Mouse (Mus musculus) hindbrain, embryonic 16.5 days (tissue): ENCODE data around the gene Cib4. TPM values are rescaled to one million over a fixed set of nuclear protein-coding genes. Genes with fewer than 3 reads are reported as not detected.
A peak's percentile ranks its signal among the peaks of the same experiment; 100 is the strongest.

Experiments used
- ATAC-seq: fragments of 200-750 bp; cut with Nextera tagmentation; 2 replicates; pipeline ENCODE4 v1.8.0; 2017; ENCODE audit warnings: moderate TSS enrichment, moderate library complexity
- H3K27ac ChIP-seq: fragments of 300-500 bp; sonication (generic); 2 replicates; pipeline ENCODE4 v1.5.1; 2014; ENCODE audit warnings: low read depth, mild to moderate bottlenecking, control low read depth, low read length, moderate library complexity
- H3K27me3 ChIP-seq: fragments of 300-500 bp; sonication (generic); replicated peaks from 2 replicates; pipeline ENCODE4 v1.6.1; 2014; ENCODE audit warnings: low read length; ENCODE audit not compliant: control insufficient read depth, insufficient read depth
- H3K36me3 ChIP-seq: fragments of 300-500 bp; sonication (generic); 2 replicates; pipeline ENCODE4 v1.6.1; 2014; ENCODE audit warnings: mild to moderate bottlenecking, low read length, moderate library complexity, mixed read lengths; ENCODE audit not compliant: control insufficient read depth, insufficient read depth
- H3K4me1 ChIP-seq: fragments of 300-500 bp; sonication (generic); 2 replicates; pipeline ENCODE4 v1.6.1; 2014; ENCODE audit warnings: low read depth, low read length; ENCODE audit not compliant: control insufficient read depth, insufficient read depth
- H3K4me2 ChIP-seq: fragments of 300-500 bp; sonication (generic); 2 replicates; pipeline ENCODE4 v1.6.1; 2014; ENCODE audit warnings: mild to moderate bottlenecking, low read length, control low read depth, moderate library complexity
- H3K4me3 ChIP-seq: fragments of 300-500 bp; sonication (generic); 2 replicates; pipeline ENCODE4 v1.5.1; 2014; ENCODE audit warnings: mild to moderate bottlenecking, low read length, control low read depth, moderate library complexity
- H3K9ac ChIP-seq: fragments of 300-500 bp; sonication (generic); 2 replicates; pipeline ENCODE4 v1.6.1; 2014; ENCODE audit warnings: low read depth, mild to moderate bottlenecking, control low read depth, low read length, moderate library complexity
- H3K9me3 ChIP-seq: fragments of 300-500 bp; sonication (generic); 2 replicates; pipeline ENCODE4 v1.6.1; 2014; ENCODE audit warnings: mild to moderate bottlenecking, low read length, moderate library complexity; ENCODE audit not compliant: control insufficient read depth
- WGBS: fragments of 180-500 bp; shearing (Covaris S2); extraction: QIAGEN DNeasy Blood & Tissue Kit; methylation state at CpG from one replicate; pipeline ENCODE4 v1.1.7; 2014; 5-methylcytosine and 5-hydroxymethylcytosine counted together
- polyA plus RNA-seq: library from polyadenylated mRNA; unstranded; fragments of >200 nt; fragmentation: Nextera tagmentation; extraction: Ambion mirVana; gene quantifications from 2 replicates; pipeline ENCODE4 v1.2.1, GENCODE M21; 2015

The Cib4 gene
- not detected in 2 replicates for polyA plus RNA-seq

DNA sequence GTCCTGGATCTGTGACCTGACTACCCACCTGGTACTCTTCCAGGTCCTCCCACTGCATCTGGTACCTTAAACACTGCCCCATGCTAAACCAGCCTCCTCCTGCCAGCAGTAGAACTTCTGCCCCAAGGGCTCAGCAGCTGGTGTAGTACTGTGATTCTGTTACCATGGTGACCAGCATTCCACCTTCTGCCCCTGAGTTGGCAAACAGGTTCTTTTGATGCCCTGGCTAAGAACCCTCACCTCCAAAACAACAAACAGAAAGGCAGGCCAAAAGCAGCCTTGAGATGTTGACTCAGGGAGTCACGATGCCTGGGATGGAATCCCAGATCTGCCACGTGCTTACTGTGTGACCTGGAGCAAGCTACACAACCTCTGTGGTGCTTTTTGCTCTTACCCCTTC, at the start of gene Cib4:
Gene Cib4 (minus strand): TSS at position 139 of the 400 bp plus-strand sequence.
- Histone ChIP-seq H3K4me3 (no peak within 1 kb of the TSS), H3K4me2 (no peak within 1 kb of the TSS), H3K27ac (no peak within 1 kb of the TSS), H3K9me3 (no peaks in the 10 kb centered on the region), H3K27me3 (no peaks in the 10 kb centered on the region), H3K9ac (no peak within 1 kb of the TSS), H3K4me1 (no peaks in the 10 kb centered on the region; the same call in 1 of the 2 replicates), H3K36me3 (no peaks in the 10 kb centered on the region)
- no peak for ATAC-seq
- 62% methylated on average over 2 of the region's 2 CpGs for WGBS

DNA sequence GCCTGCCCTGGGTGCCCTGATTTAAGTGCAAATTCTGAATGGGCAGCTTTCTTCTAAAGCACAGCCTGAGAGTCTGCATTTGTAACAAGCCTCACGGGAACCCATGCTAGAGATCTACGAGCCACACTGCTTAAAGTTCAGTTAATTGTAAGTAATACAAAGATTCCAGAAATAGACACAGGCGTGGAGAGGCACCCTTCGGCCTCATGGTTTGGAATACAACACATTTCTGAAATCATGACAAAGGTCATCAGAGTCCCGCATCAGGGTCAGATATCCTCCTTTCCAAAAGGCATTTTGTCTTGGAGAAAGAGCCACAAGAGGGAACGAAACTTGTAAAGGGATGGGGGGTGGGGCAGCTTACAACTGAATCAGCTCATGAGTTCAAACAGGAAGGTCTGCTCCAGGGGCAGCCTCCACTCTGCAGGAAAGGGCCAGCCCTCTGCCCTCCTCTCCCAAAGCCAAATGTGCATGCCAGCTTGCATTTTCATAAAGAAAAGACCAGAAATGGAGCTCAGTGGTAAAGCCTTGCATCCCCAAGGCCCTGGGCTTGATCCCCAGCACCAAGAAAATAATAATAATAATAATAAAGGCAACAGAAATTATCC, 49.4 kb upstream of the Cib4 start:
- H3K9ac ChIP-seq, result no peak overlapping the region
- no peaks in the 10 kb centered on the region for H3K27me3 ChIP-seq
- H3K4me1 ChIP-seq, result peaks cover 21% of the 10 kb centered on the region
- no peak overlapping the region for H3K4me3 ChIP-seq
- 41% methylated on average over 6 of the region's 6 CpGs for WGBS
- no peak overlapping the region for H3K4me2 ChIP-seq
- H3K9me3 ChIP-seq, result no peaks in the 10 kb centered on the region
- no peak for ATAC-seq
- H3K36me3 ChIP-seq, result no peaks in the 10 kb centered on the region
- H3K27ac ChIP-seq, result no peak overlapping the region

- WGBS, result 34% methylated on average over 10 of the region's 10 CpGs
- Histone ChIP-seq H3K9me3 (no peaks in the 10 kb centered on the region), H3K4me2 (no peak overlapping the region), H3K4me1 (peaks cover 32% of the 10 kb centered on the region), H3K27ac (no peak overlapping the region), H3K36me3 (no peaks in the 10 kb centered on the region), H3K27me3 (no peaks in the 10 kb centered on the region), H3K9ac (no peak overlapping the region; the same call in 1 of the 2 replicates), H3K4me3 (no peak overlapping the region)
- no peak for ATAC-seq
Measured at GRCm38 (mm10) chr5:30593811-30594504, 48.3 kb upstream of the Cib4 start.

DNA sequence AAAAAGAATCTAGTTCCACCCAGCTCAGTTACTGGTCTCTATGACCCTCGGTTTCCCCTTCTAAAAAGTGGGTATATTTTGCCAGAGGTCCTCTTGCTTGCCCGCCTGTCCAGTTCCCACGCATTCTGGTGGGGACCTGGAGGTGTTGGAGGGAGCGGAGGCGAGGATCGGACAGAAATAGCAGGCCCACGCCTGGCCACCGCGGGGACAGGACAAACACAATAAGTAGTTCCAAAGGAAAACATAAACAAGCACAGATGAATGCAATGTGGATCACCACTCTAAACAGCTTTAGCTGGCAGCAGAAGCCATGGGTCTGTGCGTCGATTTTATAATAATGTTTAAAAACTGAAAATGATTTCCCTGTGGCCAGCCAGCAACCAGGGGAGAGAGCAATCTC, 47.7 kb upstream of the Cib4 start:
- peaks cover 38% of the 10 kb centered on the region for H3K4me1 ChIP-seq
- H3K4me2 ChIP-seq, result no peak overlapping the region
- H3K9ac ChIP-seq, result no peak overlapping the region; the same call in 1 of the 2 replicates
- ATAC-seq, result no peak
- H3K36me3 ChIP-seq, result no peaks in the 10 kb centered on the region
- no peaks in the 10 kb centered on the region for H3K9me3 ChIP-seq
- 79% methylated on average over 11 of the region's 11 CpGs for WGBS
- H3K27ac ChIP-seq, result no peak overlapping the region
- no peak overlapping the region for H3K4me3 ChIP-seq
- no peaks in the 10 kb centered on the region for H3K27me3 ChIP-seq

- Histone ChIP-seq H3K27me3 (no peaks in the 10 kb centered on the region), H3K9me3 (no peaks in the 10 kb centered on the region), H3K9ac (no peak overlapping the region), H3K4me1 (peaks cover 38% of the 10 kb centered on the region), H3K27ac (no peak overlapping the region), H3K4me2 (no peak overlapping the region), H3K36me3 (no peaks in the 10 kb centered on the region), H3K4me3 (no peak overlapping the region)
- no peak for ATAC-seq
- 78% methylated on average over 11 of the region's 11 CpGs for WGBS
Measured at GRCm38 (mm10) chr5:30592279-30592980, 46.8 kb upstream of the Cib4 start.

- no peak overlapping the region for H3K27ac ChIP-seq
- H3K9me3 ChIP-seq, result no peaks in the 10 kb centered on the region
- no peaks in the 10 kb centered on the region for H3K27me3 ChIP-seq
- H3K36me3 ChIP-seq, result no peaks in the 10 kb centered on the region
- no peak for ATAC-seq
- 76% methylated on average over 8 of the region's 8 CpGs for WGBS
- peaks cover 43% of the 10 kb centered on the region for H3K4me1 ChIP-seq
- no peak overlapping the region for H3K4me3 ChIP-seq
- no peak overlapping the region for H3K4me2 ChIP-seq
- no peak overlapping the region for H3K9ac ChIP-seq
Measured at GRCm38 (mm10) chr5:30591786-30592185, 46.1 kb upstream of the Cib4 start.

DNA sequence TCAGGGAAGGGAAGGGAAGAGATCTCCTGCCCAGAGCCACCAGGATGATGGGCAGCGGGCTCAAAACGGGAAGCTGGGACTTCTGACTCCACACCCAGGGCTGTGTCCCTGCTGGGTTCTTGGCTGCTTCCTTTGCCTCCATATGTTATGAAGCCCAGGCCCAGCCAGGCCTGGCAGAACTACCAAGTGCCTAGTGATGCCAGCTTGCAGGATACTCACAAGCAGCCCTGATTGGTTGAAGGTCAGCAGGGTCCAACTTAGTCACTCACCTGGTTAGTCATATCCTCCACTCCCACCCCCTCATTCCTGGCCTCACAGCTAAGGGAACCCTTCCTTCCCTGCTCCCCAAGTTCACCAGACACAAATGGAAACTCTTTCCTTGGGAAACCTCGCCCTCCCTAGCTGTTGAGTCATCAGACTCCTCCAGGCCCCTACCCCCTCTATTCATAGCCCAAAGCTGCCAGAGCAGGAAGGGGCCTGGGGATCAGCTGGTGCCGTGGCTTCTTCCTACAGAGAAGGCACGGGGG, 45.6 kb upstream of the Cib4 start:
- H3K27me3 ChIP-seq, result no peaks in the 10 kb centered on the region
- H3K36me3 ChIP-seq, result no peaks in the 10 kb centered on the region
- ATAC-seq, result no peak
- H3K4me1 ChIP-seq, result peaks cover 43% of the 10 kb centered on the region
- H3K4me2 ChIP-seq, result no peak overlapping the region
- 41% methylated on average over 5 of the region's 5 CpGs for WGBS
- no peak overlapping the region for H3K27ac ChIP-seq
- no peaks in the 10 kb centered on the region for H3K9me3 ChIP-seq
- H3K9ac ChIP-seq, result no peak overlapping the region
- no peak overlapping the region for H3K4me3 ChIP-seq

- no peak overlapping the region for H3K9ac ChIP-seq
- peak overlapping the region; percentile 88; the same call in 1 of the 2 replicates for H3K4me2 ChIP-seq
Measured at GRCm38 (mm10) chr5:30590231-30590630, 44.6 kb upstream of the Cib4 start.

DNA sequence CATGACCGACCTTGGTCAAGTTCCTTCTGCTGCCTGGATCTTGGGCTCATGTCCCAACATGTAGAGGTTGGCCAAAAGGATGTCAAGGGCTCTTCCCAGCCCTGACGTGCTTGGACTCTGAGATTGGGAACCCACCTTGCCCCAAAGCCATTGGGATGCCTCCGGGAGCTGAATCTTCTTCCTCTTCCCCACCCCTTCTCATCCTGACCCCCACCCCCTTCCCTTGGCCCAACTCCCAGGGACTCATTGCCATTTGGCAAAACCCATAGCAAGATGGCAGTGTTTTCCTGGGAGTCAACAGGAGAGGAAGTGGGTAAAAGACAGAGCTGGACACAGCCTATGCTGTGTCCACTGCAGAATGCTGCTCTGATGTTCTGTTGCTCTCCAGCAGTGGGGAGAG, 43.9 kb upstream of the Cib4 start:
- Histone ChIP-seq H3K27ac (no peak overlapping the region), H3K4me3 (peak overlapping the region; percentile 73), H3K4me1 (peaks cover 40% of the 10 kb centered on the region), H3K4me2 (peak overlapping the region; percentile 88), H3K9ac (no peak overlapping the region), H3K9me3 (no peaks in the 10 kb centered on the region), H3K27me3 (no peaks in the 10 kb centered on the region), H3K36me3 (no peaks in the 10 kb centered on the region)
- 78% methylated on average over 3 of the region's 3 CpGs for WGBS
- no peak for ATAC-seq

More at GRCm38 (mm10) chr5:30590231-30590630, 44.6 kb upstream of the Cib4 start:
- Histone ChIP-seq H3K4me3 (no peak overlapping the region), H3K9me3 (no peaks in the 10 kb centered on the region), H3K27ac (no peak overlapping the region), H3K4me1 (peaks cover 43% of the 10 kb centered on the region), H3K36me3 (no peaks in the 10 kb centered on the region), H3K27me3 (no peaks in the 10 kb centered on the region)
- 81% methylated on average over 5 of the region's 5 CpGs for WGBS
- ATAC-seq, result no peak
